Mouse (Mus musculus) kidney, postnatal 0 days (tissue): ENCODE data around the gene Atp6v1g3. TPM values are rescaled to one million over a fixed set of nuclear protein-coding genes. Genes with fewer than 3 reads are reported as not detected.

Source experiments
- ATAC-seq: fragments of 200-750 bp; cut with Nextera tagmentation; replicated peaks from 2 replicates; pipeline ENCODE4 v1.8.0; 2017; ENCODE audit warnings: low read depth, moderate number of reproducible peaks, moderate TSS enrichment, moderate library complexity; ENCODE audit not compliant: low FRiP score
- DNase-seq: peaks from one replicate; pipeline ENCODE4 v3.0.0-alpha.2; 2016; ENCODE audit warnings: low spot score
- H3K27ac ChIP-seq: fragments of 300-500 bp; sonication (generic); 2 replicates; pipeline ENCODE4 v1.5.1; 2014; ENCODE audit warnings: mild to moderate bottlenecking
- H3K27me3 ChIP-seq: fragments of 300-500 bp; sonication (generic); 2 replicates; pipeline ENCODE4 v1.6.1; 2014; ENCODE audit warnings: low read length, mixed read lengths; ENCODE audit not compliant: insufficient read depth
- H3K36me3 ChIP-seq: fragments of 300-500 bp; sonication (generic); 2 replicates; pipeline ENCODE4 v1.6.1; 2014; ENCODE audit warnings: low read length, mixed read lengths; ENCODE audit not compliant: insufficient read depth
- H3K4me1 ChIP-seq: fragments of 300-500 bp; sonication (generic); replicated peaks from 2 replicates; pipeline ENCODE4 v1.6.1; 2014; ENCODE audit warnings: antibody characterized with exemption, low read length, mixed read lengths; ENCODE audit not compliant: insufficient read depth
- H3K4me2 ChIP-seq: fragments of 300-500 bp; sonication (generic); 2 replicates; pipeline ENCODE4 v1.6.1; 2014; ENCODE audit warnings: mild to moderate bottlenecking, low read length, moderate library complexity, mixed read lengths
- H3K4me3 ChIP-seq: fragments of 300-500 bp; sonication (generic); replicated peaks from 2 replicates; pipeline ENCODE4 v1.5.1; 2014; ENCODE audit warnings: low read depth, low read length
- H3K9ac ChIP-seq: fragments of 300-500 bp; sonication (generic); 2 replicates; pipeline ENCODE4 v1.6.1; 2014; ENCODE audit warnings: low read depth, low read length
- H3K9me3 ChIP-seq: fragments of 300-500 bp; sonication (generic); replicated peaks from 2 replicates; pipeline ENCODE4 v1.6.1; 2016; ENCODE audit warnings: low read length, inconsistent platforms, mixed read lengths
- CTCF ChIP-seq: IDR thresholded peaks from 2 replicates; pipeline ENCODE4 v1.5.1; 2016; ENCODE audit warnings: antibody characterized with exemption, low read depth, mild to moderate bottlenecking, moderate library complexity
- WGBS: fragments of 180-500 bp; shearing (Covaris S2); extraction: QIAGEN DNeasy Blood & Tissue Kit; methylation state at CpG from one replicate; pipeline ENCODE4 v1.1.7; 2014; 5-methylcytosine and 5-hydroxymethylcytosine counted together
- polyA plus RNA-seq: library from polyadenylated mRNA; unstranded; fragments of >200 nt; fragmentation: Nextera tagmentation; extraction: Ambion mirVana; gene quantifications from 2 replicates; pipeline ENCODE4 v1.2.1, GENCODE M21; 2015

Gene Atp6v1g3
- polyA plus RNA-seq, 1 experiment from 2014 or later = 38.0 TPM

DNA sequence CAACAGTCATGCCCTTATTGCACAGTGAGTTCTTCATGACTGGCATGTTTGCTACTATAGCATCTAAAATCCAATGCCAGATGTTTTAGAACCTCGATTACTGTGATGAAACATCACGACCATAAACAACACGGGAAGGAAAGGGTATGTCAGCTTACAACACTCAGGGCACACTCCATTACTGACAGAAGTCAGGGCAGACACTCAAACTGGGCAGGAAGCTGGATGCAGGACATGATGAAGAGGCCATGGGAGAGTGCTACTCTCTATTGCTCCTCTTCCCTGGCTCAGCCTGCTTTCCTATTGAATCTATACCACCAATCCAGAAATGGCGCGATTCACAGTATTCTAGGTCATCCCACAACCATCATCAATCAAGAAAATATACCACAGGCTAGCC, 28.4 kb downstream of the Atp6v1g3 start:
- 84% methylated on average over 5 of the region's 5 CpGs for WGBS
- Histone ChIP-seq H3K4me2 (no peak overlapping the region), H3K27me3 (no peaks in the 10 kb centered on the region), H3K9me3 (no peaks in the 10 kb centered on the region), H3K36me3 (no peaks in the 10 kb centered on the region), H3K4me3 (no peak overlapping the region), H3K27ac (no peak overlapping the region), H3K4me1 (no peaks in the 10 kb centered on the region), H3K9ac (no peak overlapping the region)
- no peak for ATAC-seq
- DNase-seq = no peak
- TF ChIP-seq CTCF = no peak

GRCm38 (mm10) chr1:138302756-138303155, 29.2 kb downstream of the Atp6v1g3 start:
- Histone ChIP-seq H3K4me1 (no peaks in the 10 kb centered on the region), H3K27ac (no peak overlapping the region), H3K4me2 (no peak overlapping the region), H3K9ac (no peak overlapping the region), H3K36me3 (no peaks in the 10 kb centered on the region), H3K4me3 (no peak overlapping the region), H3K9me3 (no peaks in the 10 kb centered on the region), H3K27me3 (no peaks in the 10 kb centered on the region)
- no peak for TF ChIP-seq CTCF
- WGBS = 87% methylated on average over 2 of the region's 2 CpGs
- no peak for ATAC-seq
- no peak for DNase-seq

DNA sequence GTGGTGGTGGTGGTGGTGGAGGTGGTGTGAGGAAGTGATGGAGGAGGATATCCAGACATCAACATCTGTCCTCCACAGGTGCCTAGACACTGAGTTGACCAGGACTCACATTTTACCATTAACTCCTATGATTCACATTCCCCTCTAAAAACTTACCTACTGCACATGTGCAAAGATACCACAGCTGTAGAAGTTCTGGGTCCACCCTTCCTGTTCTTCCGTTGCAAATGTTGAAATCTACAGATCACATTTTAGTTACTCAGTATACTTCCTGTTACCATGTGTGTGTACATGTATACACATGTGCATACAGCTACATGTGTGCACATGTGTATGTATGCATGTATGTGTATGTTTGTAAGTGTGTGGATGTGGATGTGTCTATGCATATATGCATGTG, 29.8 kb downstream of the Atp6v1g3 start:
- H3K4me1 ChIP-seq = no peaks in the 10 kb centered on the region
- H3K9me3 ChIP-seq = no peaks in the 10 kb centered on the region
- H3K4me3 ChIP-seq = no peak overlapping the region
- no peak for TF ChIP-seq CTCF
- WGBS = 76% methylated on average over 1 of the region's 1 CpGs
- no peaks in the 10 kb centered on the region for H3K36me3 ChIP-seq
- H3K27me3 ChIP-seq = no peaks in the 10 kb centered on the region
- DNase-seq (no peak), ATAC-seq (no peak)
- H3K4me2 ChIP-seq = no peak overlapping the region
- H3K9ac ChIP-seq = no peak overlapping the region
- H3K27ac ChIP-seq = no peak overlapping the region

DNA sequence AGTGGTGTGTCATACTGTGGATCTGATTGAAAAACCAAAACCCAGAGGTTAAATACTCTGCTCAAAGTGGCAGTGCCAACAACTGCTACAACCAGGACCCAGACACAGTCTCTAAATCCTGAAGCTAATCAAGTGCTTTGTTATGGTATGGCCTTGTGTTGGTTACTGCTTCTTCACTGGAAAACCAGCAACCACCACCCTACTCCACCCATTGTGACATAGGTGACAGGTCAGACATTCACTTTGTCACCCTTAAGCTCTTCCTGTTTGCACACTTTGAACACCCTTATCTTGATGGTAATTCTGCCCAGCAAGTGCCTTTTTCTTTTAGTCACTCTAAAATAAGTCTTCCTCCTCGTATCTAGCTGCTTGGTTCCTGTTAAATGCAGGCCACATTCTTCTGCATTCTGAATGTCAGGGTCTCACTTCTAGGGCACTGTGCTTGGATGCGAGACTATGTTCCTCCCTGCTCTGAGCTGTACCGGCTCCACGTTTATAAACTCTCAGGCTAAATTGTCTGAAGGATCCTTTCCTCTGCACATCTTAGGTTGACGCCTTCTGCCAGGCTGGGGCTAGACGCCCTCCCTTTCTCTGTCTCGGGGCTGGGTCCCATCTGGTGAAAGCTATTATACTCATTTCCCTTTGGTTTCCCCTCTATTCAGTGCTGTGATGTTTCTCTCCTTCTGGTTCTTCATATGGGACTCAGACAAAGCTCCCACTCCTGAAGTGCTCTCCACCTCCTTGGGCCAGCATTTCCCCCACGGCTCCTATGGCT, 30.8 kb downstream of the Atp6v1g3 start:
- ATAC-seq = no peak
- TF ChIP-seq CTCF = no peak
- no peak for DNase-seq
- Histone ChIP-seq H3K4me3 (no peak overlapping the region), H3K4me2 (no peak overlapping the region), H3K27me3 (no peaks in the 10 kb centered on the region), H3K4me1 (no peaks in the 10 kb centered on the region), H3K9me3 (no peaks in the 10 kb centered on the region), H3K36me3 (no peaks in the 10 kb centered on the region), H3K9ac (no peak overlapping the region), H3K27ac (no peak overlapping the region)
- WGBS = 46% methylated on average over 8 of the region's 8 CpGs

DNA sequence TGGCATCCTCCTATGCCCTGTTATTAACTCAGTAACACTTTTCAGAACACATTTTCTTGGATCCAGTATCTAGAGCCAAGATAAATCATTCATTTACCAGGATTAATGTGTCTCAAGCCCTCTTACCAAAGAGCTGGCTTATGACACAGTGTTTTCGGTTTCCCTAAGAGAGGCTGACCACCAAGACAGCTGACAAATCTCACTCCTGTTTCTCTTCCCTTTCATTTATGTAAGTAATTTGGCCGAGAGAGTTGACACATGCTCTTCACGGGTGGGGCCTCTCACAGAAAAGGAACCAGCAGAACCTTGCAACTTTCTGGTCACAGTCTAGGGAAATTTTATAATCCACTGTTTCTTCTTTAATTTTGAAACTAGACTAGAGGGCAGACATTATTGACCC, 49.1 kb downstream of the Atp6v1g3 start:
- Histone ChIP-seq H3K9me3 (no peaks in the 10 kb centered on the region), H3K27me3 (no peaks in the 10 kb centered on the region), H3K27ac (no peak overlapping the region), H3K36me3 (no peaks in the 10 kb centered on the region), H3K9ac (no peak overlapping the region), H3K4me1 (no peaks in the 10 kb centered on the region), H3K4me3 (no peak overlapping the region), H3K4me2 (no peak overlapping the region)
- 47% methylated on average over 3 of the region's 3 CpGs for WGBS
- ATAC-seq (no peak), DNase-seq (peak; percentile 34)
- no peak for TF ChIP-seq CTCF

DNA sequence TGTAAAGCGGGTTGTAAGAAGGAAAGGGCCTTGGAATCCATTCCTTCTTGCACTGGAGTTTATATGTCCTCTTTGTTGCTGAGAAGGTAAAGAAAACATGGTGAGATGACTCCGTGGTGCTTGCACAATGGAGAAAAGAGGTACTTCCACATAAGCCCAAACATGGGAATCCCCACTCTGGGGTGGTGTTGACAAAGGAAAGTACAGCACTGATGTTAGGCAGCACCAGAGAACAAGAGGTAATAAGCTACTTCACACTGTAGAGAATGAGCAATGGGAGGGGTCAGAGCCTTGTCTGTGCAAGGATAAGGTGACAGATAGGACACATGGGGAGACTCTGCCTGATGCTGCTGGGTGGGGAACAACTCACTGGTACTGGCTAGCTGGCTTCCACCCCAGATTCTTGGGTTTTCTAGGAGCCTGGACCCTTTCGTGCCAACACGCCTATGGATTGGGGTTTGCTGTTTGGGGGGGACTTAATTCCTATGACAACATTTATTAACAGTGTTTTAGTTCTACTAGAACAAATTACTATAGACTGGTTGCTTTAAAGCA, 49.6 kb downstream of the Atp6v1g3 start:
- no peak for TF ChIP-seq CTCF
- Histone ChIP-seq H3K4me3 (no peak overlapping the region), H3K36me3 (no peaks in the 10 kb centered on the region), H3K27me3 (no peaks in the 10 kb centered on the region), H3K4me2 (no peak overlapping the region), H3K4me1 (no peaks in the 10 kb centered on the region), H3K27ac (no peak overlapping the region), H3K9ac (no peak overlapping the region), H3K9me3 (no peaks in the 10 kb centered on the region)
- WGBS = 85% methylated on average over 4 of the region's 4 CpGs
- no peak for ATAC-seq
- no peak for DNase-seq
